Mouse (Mus musculus) stomach, postnatal 0 days (tissue): ENCODE data around the gene Tsen54.

Experiments used
- CTCF ChIP-seq: IDR thresholded peaks from 2 replicates; pipeline ENCODE4 v1.5.1; 2016; ENCODE audit warnings: antibody characterized with exemption, low read depth, mild to moderate bottlenecking, moderate library complexity
- EP300 ChIP-seq: optimal IDR thresholded peaks from 2 replicates; pipeline ENCODE3; 2016; ENCODE audit warnings: antibody characterized with exemption

GRCm38 (mm10) chr11:115859143-115859945 lies 44.8 kb downstream of the Tsen54 start:
- TF ChIP-seq CTCF (peak; percentile 85), EP300 (no peak)
